Mouse (Mus musculus) MEL (cell line): ENCODE results near the gene Tex264. TPM values are rescaled to one million over a fixed set of nuclear protein-coding genes. Genes with fewer than 3 reads are reported as not detected.

Experiments used
- DNase-seq: peaks from one replicate; pipeline ENCODE4 v3.0.0; 2011; ENCODE audit warnings: low read depth, low spot score
- H3K27ac ChIP-seq: 2 replicates; pipeline ENCODE4 v1.5.1; 2012; ENCODE audit warnings: low read depth, mild to moderate bottlenecking, control low read depth, low read length, moderate library complexity; ENCODE audit not compliant: control insufficient read depth
- H3K27me3 ChIP-seq, 2 experiments: fragments of 150-350 bp in 1 of 2; sonication (generic) in 1 of 2; 2 replicates each; pipeline ENCODE4 v1.6.1; 2012; ENCODE audit warnings: low read length in 2 of 2, mild to moderate bottlenecking in 2 of 2, improper control_type of control experiment in 1 of 2, moderate library complexity in 1 of 2; ENCODE audit not compliant: insufficient read depth in 2 of 2, control insufficient read depth in 1 of 2
- H3K36me3 ChIP-seq, 2 experiments: 2 replicates each; pipeline ENCODE4 v1.6.1; 2012 to 2014; ENCODE audit warnings: low read length in 2 of 2, improper control_type of control experiment in 1 of 2, inconsistent platforms in 1 of 2, mild to moderate bottlenecking in 1 of 2; ENCODE audit not compliant: insufficient read depth in 2 of 2, control insufficient read depth in 1 of 2
- H3K4me1 ChIP-seq, 2 experiments: fragments of 150-350 bp in 1 of 2; sonication (generic) in 1 of 2; 2 replicates each; pipeline ENCODE4 v1.6.1; 2012; ENCODE audit warnings: low read length in 2 of 2, improper control_type of control experiment in 1 of 2, mild to moderate bottlenecking in 1 of 2; ENCODE audit not compliant: insufficient read depth in 2 of 2, control insufficient read depth in 1 of 2
- H3K4me3 ChIP-seq, 2 experiments: fragments of 150-350 bp in 1 of 2; sonication (generic) in 1 of 2; 2 replicates each; pipeline ENCODE4 v1.5.1; 2012; ENCODE audit warnings: low read depth in 2 of 2, low read length in 2 of 2, mild to moderate bottlenecking in 2 of 2, moderate library complexity in 2 of 2, control low read depth in 1 of 2, improper control_type of control experiment in 1 of 2; ENCODE audit not compliant: control insufficient read depth in 1 of 2, insufficient read depth in 1 of 2
- H3K79me2 ChIP-seq: 2 replicates; pipeline ENCODE4 v1.6.1; 2012; ENCODE audit warnings: mild to moderate bottlenecking, low read length, moderate library complexity; ENCODE audit not compliant: control insufficient read depth, poor library complexity, insufficient read depth
- H3K9ac ChIP-seq: 2 replicates; pipeline ENCODE4 v1.6.1; 2012; ENCODE audit warnings: low read depth, mild to moderate bottlenecking, control low read depth, low read length, moderate library complexity; ENCODE audit not compliant: control insufficient read depth, poor library complexity, severe bottlenecking
- H3K9me3 ChIP-seq: fragments of 150-350 bp; sonication (generic); replicated peaks from 2 replicates; pipeline ENCODE4 v1.6.1; 2012; ENCODE audit warnings: mild to moderate bottlenecking, low read length, improper control_type of control experiment, moderate library complexity; ENCODE audit not compliant: insufficient read depth
- BHLHE40 ChIP-seq: IDR thresholded peaks from 2 replicates; pipeline ENCODE4 v1.6.1; 2012; ENCODE audit warnings: low read depth, mild to moderate bottlenecking, inconsistent platforms, low read length, improper control_type of control experiment, borderline replicate concordance
- CHD1 ChIP-seq: IDR thresholded peaks from 2 replicates; pipeline ENCODE4 v1.6.1; 2012; ENCODE audit warnings: low read depth, mild to moderate bottlenecking, inconsistent platforms, low read length, improper control_type of control experiment
- CTCF ChIP-seq, 3 experiments: IDR thresholded peaks in 2 of 3; conservative IDR thresholded peaks in 1 of 3; 2 replicates each; pipeline ENCODE4 v1.5.1; 2011 to 2012; ENCODE audit warnings: low read length in 3 of 3, low read depth in 2 of 3, mild to moderate bottlenecking in 2 of 3, improper control_type of control experiment in 1 of 3, inconsistent platforms in 1 of 3, mixed read lengths in 1 of 3, moderate library complexity in 1 of 3; ENCODE audit not compliant: control insufficient read depth in 1 of 3, insufficient read depth in 1 of 3, poor library complexity in 1 of 3, severe bottlenecking in 1 of 3
- ELF1 ChIP-seq: IDR thresholded peaks from 2 replicates; pipeline ENCODE4 v1.6.1; 2014; ENCODE audit warnings: low read depth, mild to moderate bottlenecking, inconsistent platforms, low read length, improper control_type of control experiment, moderate library complexity
- GABPA ChIP-seq: IDR thresholded peaks from 2 replicates; pipeline ENCODE4 v1.6.1; 2012; ENCODE audit warnings: low read depth, mild to moderate bottlenecking, inconsistent platforms, low read length, improper control_type of control experiment, moderate library complexity
- GATA1 ChIP-seq: IDR thresholded peaks from 2 replicates; pipeline ENCODE4 v1.6.1; 2011; ENCODE audit warnings: low read depth, low read length, improper control_type of control experiment
- JUND ChIP-seq: IDR thresholded peaks from 2 replicates; pipeline ENCODE4 v1.6.1; 2011; ENCODE audit warnings: low read depth, mild to moderate bottlenecking, improper control_type of control experiment, low read length
- KAT2A ChIP-seq: conservative IDR thresholded peaks from 2 replicates; pipeline ENCODE4 v1.6.1; 2012; ENCODE audit warnings: low read depth, low read length, improper control_type of control experiment, inconsistent platforms
- MAFK ChIP-seq: IDR thresholded peaks from 2 replicates; pipeline ENCODE4 v1.6.1; 2011; ENCODE audit warnings: low read depth, mild to moderate bottlenecking, low read length, improper control_type of control experiment, borderline replicate concordance
- MEF2A ChIP-seq: IDR thresholded peaks from 2 replicates; pipeline ENCODE4 v1.6.1; 2014; ENCODE audit warnings: low read depth, mild to moderate bottlenecking, inconsistent platforms, low read length, improper control_type of control experiment; ENCODE audit not compliant: poor library complexity, insufficient replicate concordance, severe bottlenecking; ENCODE audit errors: extremely low read depth
- MXI1 ChIP-seq: IDR thresholded peaks from 2 replicates; pipeline ENCODE4 v1.6.1; 2011; ENCODE audit warnings: mild to moderate bottlenecking, low read depth, low read length, improper control_type of control experiment
- NELFE ChIP-seq: IDR thresholded peaks from 2 replicates; pipeline ENCODE4 v1.6.1; 2011; ENCODE audit warnings: low read depth, low read length, improper control_type of control experiment
- POLR2AphosphoS2 ChIP-seq: IDR thresholded peaks from 2 replicates; pipeline ENCODE4 v1.6.1; 2011; ENCODE audit warnings: low read length, improper control_type of control experiment
- RAD21 ChIP-seq: IDR thresholded peaks from 2 replicates; pipeline ENCODE4 v1.6.1; 2011; ENCODE audit warnings: mild to moderate bottlenecking, low read depth, low read length, improper control_type of control experiment
- RCOR1 ChIP-seq: IDR thresholded peaks from 2 replicates; pipeline ENCODE4 v1.6.1; 2012; ENCODE audit warnings: low read depth, mild to moderate bottlenecking, inconsistent platforms, low read length, improper control_type of control experiment
- SIN3A ChIP-seq: IDR thresholded peaks from 2 replicates; pipeline ENCODE4 v1.6.1; 2012; ENCODE audit warnings: low read length, improper control_type of control experiment, inconsistent platforms
- SMC3 ChIP-seq: IDR thresholded peaks from 2 replicates; pipeline ENCODE4 v1.6.1; 2011; ENCODE audit warnings: low read depth, low read length, improper control_type of control experiment
- TCF12 ChIP-seq: IDR thresholded peaks from 2 replicates; pipeline ENCODE4 v1.6.1; 2014; ENCODE audit warnings: low read depth, mild to moderate bottlenecking, inconsistent platforms, low read length, improper control_type of control experiment, moderate library complexity
- USF1 ChIP-seq: IDR thresholded peaks from 2 replicates; pipeline ENCODE4 v1.6.1; 2014; ENCODE audit warnings: low read depth, mild to moderate bottlenecking, inconsistent platforms, low read length, improper control_type of control experiment, moderate library complexity
- USF2 ChIP-seq, 2 experiments: IDR thresholded peaks; 2 replicates each; pipeline ENCODE4 v1.6.1; 2011 to 2012; ENCODE audit warnings: improper control_type of control experiment in 2 of 2, low read length in 2 of 2, borderline replicate concordance in 1 of 2, inconsistent platforms in 1 of 2, low read depth in 1 of 2, mild to moderate bottlenecking in 1 of 2; ENCODE audit not compliant: insufficient read depth in 1 of 2
- ZKSCAN1 ChIP-seq: IDR thresholded peaks from 2 replicates; pipeline ENCODE4 v1.6.1; 2012; ENCODE audit warnings: low read depth, mild to moderate bottlenecking, inconsistent platforms, low read length, improper control_type of control experiment, moderate library complexity
- polyA plus RNA-seq, 2 experiments: library from polyadenylated mRNA; stranded (reverse) in 1 of 2; unstranded in 1 of 2; fragments of >175 nt in 1 of 2; fragments of >200 nt in 1 of 2; gene quantifications; 2 replicates each; pipeline versions ENCODE4 v1.2.1 to v1.2.4; 2012; ENCODE audit warnings: low replicate concordance in 2 of 2, low read depth in 1 of 2; ENCODE audit not compliant: insufficient read length in 2 of 2, insufficient read depth in 1 of 2, missing spikeins in 1 of 2
- total RNA-seq: library from RNA; depleted of rRNA; stranded (reverse); fragments of 300-350 nt; gene quantifications from 2 replicates; pipeline ENCODE4 v1.2.3, GENCODE M21; 2012

Tex264 gene
- total and polyA plus RNA-seq, 3 experiments: 47.1 to 87.6 TPM; not detected in 1

GRCm38 (mm10) chr9:106684093-106684872 lies 1.4 kb downstream of the Tex264 start (continued):
- TF ChIP-seq SMC3: no peak
- TF ChIP-seq ELF1: no peak
- TF ChIP-seq MEF2A: no peak
- TF ChIP-seq, all 39 proteins: peak for 10

GRCm38 (mm10) chr9:106681026-106681425 lies 4.7 kb downstream of the Tex264 start:
- peaks cover 0 to 5% of the 10 kb centered on the region in 2 experiments; a peak in 2 of 4 replicates for H3K36me3 ChIP-seq
- H3K9me3 ChIP-seq: no peaks in the 10 kb centered on the region
- H3K79me2 ChIP-seq: peaks cover 3% of the 10 kb centered on the region; the same call in 1 of the 2 replicates
- H3K4me1 ChIP-seq: peaks cover 0 to 5% of the 10 kb centered on the region in 2 experiments; a peak in 2 of 4 replicates
- H3K4me3 ChIP-seq: no peak overlapping the region
- TF ChIP-seq SIN3A: no peak
- TF ChIP-seq SMC3: no peak
- TF ChIP-seq MAFK: no peak
- no peak for TF ChIP-seq CHD1
- TF ChIP-seq KAT2A: no peak
- no peak for TF ChIP-seq GATA1
- no peak for TF ChIP-seq RAD21
- no peak for TF ChIP-seq RCOR1
- TF ChIP-seq CTCF (IDR thresholded peaks at IDR 0.05 in 2 of 3, conservative IDR thresholded peaks at IDR 0.05 in 1 of 3; ENCODE audit: control insufficient read depth in 1 of 3, insufficient read depth in 1 of 3, low read depth in 2 of 3, low read length in 3 of 3, poor library complexity in 1 of 3, severe bottlenecking in 1 of 3): no peak
- no peak for TF ChIP-seq ZKSCAN1
- TF ChIP-seq USF1: no peak
- no peak for TF ChIP-seq USF2 (IDR thresholded peaks at IDR 0.05; ENCODE audit: borderline replicate concordance in 1 of 2, insufficient read depth in 1 of 2, low read depth in 1 of 2, low read length in 2 of 2)
- TF ChIP-seq GABPA: no peak
- no peak for TF ChIP-seq TCF12
- TF ChIP-seq JUND: no peak
- TF ChIP-seq MXI1: no peak
- TF ChIP-seq BHLHE40: no peak
- TF ChIP-seq NELFE: no peak
- TF ChIP-seq POLR2AphosphoS2: no peak
- TF ChIP-seq ELF1: no peak
- H3K27me3 ChIP-seq: no peaks in the 10 kb centered on the region
- no peak for DNase-seq
- H3K27ac ChIP-seq: no peak overlapping the region
- no peak overlapping the region for H3K9ac ChIP-seq
